Mouse (Mus musculus) MEL (cell line): ENCODE data around the gene Olfr71. TPM values are rescaled to one million over a fixed set of nuclear protein-coding genes. Genes with fewer than 3 reads are reported as not detected.
A peak's percentile ranks its signal among the peaks of the same experiment; 100 is the strongest.

ENCODE experiments used
- DNase-seq: peaks from one replicate; pipeline ENCODE4 v3.0.0; 2011; ENCODE audit warnings: low read depth, low spot score
- H3K27ac ChIP-seq: 2 replicates; pipeline ENCODE4 v1.5.1; 2012; ENCODE audit warnings: low read depth, mild to moderate bottlenecking, control low read depth, low read length, moderate library complexity; ENCODE audit not compliant: control insufficient read depth
- H3K27me3 ChIP-seq, 2 experiments: fragments of 150-350 bp in 1 of 2; sonication (generic) in 1 of 2; 2 replicates each; pipeline ENCODE4 v1.6.1; 2012; ENCODE audit warnings: low read length in 2 of 2, mild to moderate bottlenecking in 2 of 2, improper control_type of control experiment in 1 of 2, moderate library complexity in 1 of 2; ENCODE audit not compliant: insufficient read depth in 2 of 2, control insufficient read depth in 1 of 2
- H3K36me3 ChIP-seq, 2 experiments: 2 replicates each; pipeline ENCODE4 v1.6.1; 2012 to 2014; ENCODE audit warnings: low read length in 2 of 2, improper control_type of control experiment in 1 of 2, inconsistent platforms in 1 of 2, mild to moderate bottlenecking in 1 of 2; ENCODE audit not compliant: insufficient read depth in 2 of 2, control insufficient read depth in 1 of 2
- H3K4me1 ChIP-seq, 2 experiments: fragments of 150-350 bp in 1 of 2; sonication (generic) in 1 of 2; 2 replicates each; pipeline ENCODE4 v1.6.1; 2012; ENCODE audit warnings: low read length in 2 of 2, improper control_type of control experiment in 1 of 2, mild to moderate bottlenecking in 1 of 2; ENCODE audit not compliant: insufficient read depth in 2 of 2, control insufficient read depth in 1 of 2
- H3K4me3 ChIP-seq, 2 experiments: fragments of 150-350 bp in 1 of 2; sonication (generic) in 1 of 2; 2 replicates each; pipeline ENCODE4 v1.5.1; 2012; ENCODE audit warnings: low read depth in 2 of 2, low read length in 2 of 2, mild to moderate bottlenecking in 2 of 2, moderate library complexity in 2 of 2, control low read depth in 1 of 2, improper control_type of control experiment in 1 of 2; ENCODE audit not compliant: control insufficient read depth in 1 of 2, insufficient read depth in 1 of 2
- H3K79me2 ChIP-seq: 2 replicates; pipeline ENCODE4 v1.6.1; 2012; ENCODE audit warnings: mild to moderate bottlenecking, low read length, moderate library complexity; ENCODE audit not compliant: control insufficient read depth, poor library complexity, insufficient read depth
- H3K9ac ChIP-seq: 2 replicates; pipeline ENCODE4 v1.6.1; 2012; ENCODE audit warnings: low read depth, mild to moderate bottlenecking, control low read depth, low read length, moderate library complexity; ENCODE audit not compliant: control insufficient read depth, poor library complexity, severe bottlenecking
- H3K9me3 ChIP-seq: fragments of 150-350 bp; sonication (generic); replicated peaks from 2 replicates; pipeline ENCODE4 v1.6.1; 2012; ENCODE audit warnings: mild to moderate bottlenecking, low read length, improper control_type of control experiment, moderate library complexity; ENCODE audit not compliant: insufficient read depth
- CHD2 ChIP-seq: IDR thresholded peaks from 2 replicates; pipeline ENCODE4 v1.6.1; 2011; ENCODE audit warnings: low read length, improper control_type of control experiment
- E2F4 ChIP-seq: IDR thresholded peaks from 2 replicates; pipeline ENCODE4 v1.6.1; 2011; ENCODE audit warnings: low read depth, low read length, improper control_type of control experiment, borderline replicate concordance
- ELF1 ChIP-seq: IDR thresholded peaks from 2 replicates; pipeline ENCODE4 v1.6.1; 2014; ENCODE audit warnings: low read depth, mild to moderate bottlenecking, inconsistent platforms, low read length, improper control_type of control experiment, moderate library complexity
- GATA1 ChIP-seq: IDR thresholded peaks from 2 replicates; pipeline ENCODE4 v1.6.1; 2011; ENCODE audit warnings: low read depth, low read length, improper control_type of control experiment
- KAT2A ChIP-seq: conservative IDR thresholded peaks from 2 replicates; pipeline ENCODE4 v1.6.1; 2012; ENCODE audit warnings: low read depth, low read length, improper control_type of control experiment, inconsistent platforms
- MAX ChIP-seq: IDR thresholded peaks from 2 replicates; pipeline ENCODE4 v1.6.1; 2011; ENCODE audit warnings: low read length, improper control_type of control experiment
- MYB ChIP-seq: IDR thresholded peaks from 2 replicates; pipeline ENCODE4 v1.6.1; 2011; ENCODE audit warnings: mild to moderate bottlenecking, low read depth, low read length, improper control_type of control experiment
- NELFE ChIP-seq: IDR thresholded peaks from 2 replicates; pipeline ENCODE4 v1.6.1; 2011; ENCODE audit warnings: low read depth, low read length, improper control_type of control experiment
- NRF1 ChIP-seq: IDR thresholded peaks from 2 replicates; pipeline ENCODE4 v1.6.1; 2014; ENCODE audit warnings: low read depth, mild to moderate bottlenecking, inconsistent platforms, low read length, improper control_type of control experiment, moderate library complexity; ENCODE audit not compliant: poor library complexity, insufficient read depth, severe bottlenecking
- RAD21 ChIP-seq: IDR thresholded peaks from 2 replicates; pipeline ENCODE4 v1.6.1; 2011; ENCODE audit warnings: mild to moderate bottlenecking, low read depth, low read length, improper control_type of control experiment
- UBTF ChIP-seq: IDR thresholded peaks from 2 replicates; pipeline ENCODE4 v1.6.1; 2012; ENCODE audit warnings: low read depth, mild to moderate bottlenecking, inconsistent platforms, low read length, improper control_type of control experiment, moderate library complexity, borderline replicate concordance; ENCODE audit not compliant: insufficient read depth
- ZC3H11A ChIP-seq: IDR thresholded peaks from 2 replicates; pipeline ENCODE4 v1.6.1; 2012; ENCODE audit warnings: low read depth, mild to moderate bottlenecking, inconsistent platforms, low read length, improper control_type of control experiment
- ZKSCAN1 ChIP-seq: IDR thresholded peaks from 2 replicates; pipeline ENCODE4 v1.6.1; 2012; ENCODE audit warnings: low read depth, mild to moderate bottlenecking, inconsistent platforms, low read length, improper control_type of control experiment, moderate library complexity
- polyA plus RNA-seq, 2 experiments: library from polyadenylated mRNA; stranded (reverse) in 1 of 2; unstranded in 1 of 2; fragments of >175 nt in 1 of 2; fragments of >200 nt in 1 of 2; gene quantifications; 2 replicates each; pipeline versions ENCODE4 v1.2.1 to v1.2.4; 2012; ENCODE audit warnings: low replicate concordance in 2 of 2, low read depth in 1 of 2; ENCODE audit not compliant: insufficient read length in 2 of 2, insufficient read depth in 1 of 2, missing spikeins in 1 of 2
- total RNA-seq: library from RNA; depleted of rRNA; stranded (reverse); fragments of 300-350 nt; gene quantifications from 2 replicates; pipeline ENCODE4 v1.2.3, GENCODE M21; 2012; rRNA removed

Olfr71 gene
- total and polyA plus RNA-seq, 3 experiments = not detected

- TF ChIP-seq ZKSCAN1 (peak; percentile 45; the same call in 1 of the 2 replicates), CHD2 (peak; percentile 70), NELFE (peak; percentile 82)
- TF ChIP-seq, all 39 proteins: peak for 14
Measured at GRCm38 (mm10) chr4:43656339-43657109, 53.5 kb downstream of the Olfr71 start, which contains the start of gene Hint2 (continued).

GRCm38 (mm10) chr4:43655656-43656338, 54.3 kb downstream of the Olfr71 start:
- peaks cover 3% of the 10 kb centered on the region; the same call in 1 of the 2 replicates for H3K79me2 ChIP-seq
- no peaks in the 10 kb centered on the region; a peak in 1 of 4 replicates for H3K27me3 ChIP-seq
- peak overlapping the region; percentile 85 for H3K9ac ChIP-seq
- 0 out of 2 replicates have a peak overlapping the region, but pooled peaks have one; percentile 16 for H3K27ac ChIP-seq
- H3K9me3 ChIP-seq = no peaks in the 10 kb centered on the region
- peaks cover 0 to 9% of the 10 kb centered on the region in 2 experiments; a peak in 1 of 4 replicates for H3K4me1 ChIP-seq
- TF ChIP-seq ZKSCAN1 (no peak), ZC3H11A (no peak), KAT2A (no peak), GATA1 (no peak), ELF1 (no peak), NRF1 (no peak), MYB (no peak), UBTF (0 out of 2 replicates have a peak, but pooled peaks have one; percentile 66), RAD21 (no peak), E2F4 (no peak), MAX (peak; percentile 9; the same call in 1 of the 2 replicates)
- H3K4me3 ChIP-seq = peak overlapping the region; percentile 80 to 89
- H3K36me3 ChIP-seq = peaks cover 0 to 8% of the 10 kb centered on the region in 2 experiments; a peak in 2 of 4 replicates
- DNase-seq = no peak

Other genes with a start within 250 kb of the Olfr71 start
- 0.08 TPM in 1 of 2 replicates, not detected in the other for gene Sit1, start 226.5 kb downstream of the Olfr71 start, total RNA-seq
- under 1 TPM in 1 of 2 experiments, not detected in 1; 0.06 TPM for gene Sit1, start 226.5 kb downstream of the Olfr71 start, polyA plus RNA-seq
- gene Ccdc107, start 217.4 kb downstream of the Olfr71 start, total RNA-seq = 32.9 and 44.3 TPM in 2 replicates
- 10 to 100 TPM in 1 of 2 experiments, not detected in 1; 56.7 TPM for gene Ccdc107, start 217.4 kb downstream of the Olfr71 start, polyA plus RNA-seq
- 26.3 and 26.5 TPM in 2 replicates for gene Arhgef39, start 210.6 kb downstream of the Olfr71 start, total RNA-seq
- gene Arhgef39, start 210.6 kb downstream of the Olfr71 start, polyA plus RNA-seq = 10 to 100 TPM in 1 of 2 experiments, not detected in 1; 56.7 TPM
- 0.77 and 1.2 TPM in 2 replicates for gene Car9, start 203.3 kb downstream of the Olfr71 start, total RNA-seq
- 1 to 10 TPM in 1 of 2 experiments, not detected in 1; 3.3 TPM for gene Car9, start 203.3 kb downstream of the Olfr71 start, polyA plus RNA-seq
- 0.08 TPM in 1 of 2 replicates, not detected in the other for gene Tpm2, start 186.5 kb downstream of the Olfr71 start, total RNA-seq
- gene Tpm2, start 186.5 kb downstream of the Olfr71 start, polyA plus RNA-seq = not detected
- gene Creb3, start 147.9 kb downstream of the Olfr71 start, total RNA-seq = 14.9 and 17.1 TPM in 2 replicates
- 10 to 100 TPM in 1 of 2 experiments, not detected in 1; 21.3 TPM for gene Creb3, start 147.9 kb downstream of the Olfr71 start, polyA plus RNA-seq
- 106 and 112 TPM in 2 replicates for gene Tln1, start 147.6 kb downstream of the Olfr71 start, total RNA-seq
- gene Tln1, start 147.6 kb downstream of the Olfr71 start, polyA plus RNA-seq = 100 to 1,000 TPM in 1 of 2 experiments, 10 to 100 TPM in 1; 22.9 to 146 TPM
- gene Rgp1, start 131.5 kb downstream of the Olfr71 start, total RNA-seq = 14.3 and 17.1 TPM in 2 replicates
- 10 to 100 TPM in 1 of 2 experiments, not detected in 1; 47.6 TPM for gene Rgp1, start 131.5 kb downstream of the Olfr71 start, polyA plus RNA-seq
- gene Gba2, start 131.4 kb downstream of the Olfr71 start, total RNA-seq = 5.7 and 6.2 TPM in 2 replicates
- gene Gba2, start 131.4 kb downstream of the Olfr71 start, polyA plus RNA-seq = 10 to 100 TPM in 1 of 2 experiments, not detected in 1; 24.9 TPM
- gene Msmp, start 125.8 kb downstream of the Olfr71 start, total RNA-seq = 0.73 and 1.0 TPM in 2 replicates
- gene Msmp, start 125.8 kb downstream of the Olfr71 start, polyA plus RNA-seq = 1 to 10 TPM in 1 of 2 experiments, not detected in 1; 2.5 TPM
- 0.27 and 0.49 TPM in 2 replicates for gene Npr2, start 78.3 kb downstream of the Olfr71 start, total RNA-seq
- 1 to 10 TPM in 1 of 2 experiments, not detected in 1; 2.3 TPM for gene Npr2, start 78.3 kb downstream of the Olfr71 start, polyA plus RNA-seq
- 0.15 and 0.29 TPM in 2 replicates for gene Spag8, start 56.7 kb downstream of the Olfr71 start, total RNA-seq
- under 1 TPM in 1 of 2 experiments, not detected in 1; 0.57 TPM for gene Spag8, start 56.7 kb downstream of the Olfr71 start, polyA plus RNA-seq
- gene Hint2, start 53.8 kb downstream of the Olfr71 start, total RNA-seq = 35.3 and 46.4 TPM in 2 replicates
- 100 to 1,000 TPM in 1 of 2 experiments, 10 to 100 TPM in 1; 33.2 to 254 TPM for gene Hint2, start 53.8 kb downstream of the Olfr71 start, polyA plus RNA-seq
- 0.42 and 0.46 TPM in 2 replicates for gene Tmem8b, start 41.3 kb downstream of the Olfr71 start, total RNA-seq
- gene Tmem8b, start 41.3 kb downstream of the Olfr71 start, polyA plus RNA-seq = 1 to 10 TPM in 1 of 2 experiments, not detected in 1; 3.6 TPM
- 7.0 and 8.8 TPM in 2 replicates for gene Fam221b, start 41.1 kb downstream of the Olfr71 start, total RNA-seq
- gene Fam221b, start 41.1 kb downstream of the Olfr71 start, polyA plus RNA-seq = under 1 TPM in 1 of 2 experiments, not detected in 1; 0.10 TPM
- not detected in 2 replicates for gene Olfr70, start 9.4 kb downstream of the Olfr71 start, total RNA-seq
- gene Olfr70, start 9.4 kb downstream of the Olfr71 start, polyA plus RNA-seq = not detected
- gene Hrct1, start 16.9 kb upstream of the Olfr71 start, total RNA-seq = not detected in 2 replicates
- gene Hrct1, start 16.9 kb upstream of the Olfr71 start, polyA plus RNA-seq = not detected
- gene Spaar, start 19.8 kb upstream of the Olfr71 start, total RNA-seq = not detected in 2 replicates
- not detected for gene Spaar, start 19.8 kb upstream of the Olfr71 start, polyA plus RNA-seq
- gene Olfr159, start 60.8 kb upstream of the Olfr71 start, total RNA-seq = not detected in 2 replicates
- gene Olfr159, start 60.8 kb upstream of the Olfr71 start, polyA plus RNA-seq = not detected
- not detected in 2 replicates for gene Olfr156, start 113.6 kb upstream of the Olfr71 start, total RNA-seq
- gene Olfr156, start 113.6 kb upstream of the Olfr71 start, polyA plus RNA-seq = not detected
- gene Olfr157, start 129.9 kb upstream of the Olfr71 start, total RNA-seq = not detected in 2 replicates
- gene Olfr157, start 129.9 kb upstream of the Olfr71 start, polyA plus RNA-seq = under 1 TPM in 1 of 2 experiments, not detected in 1; 0.01 TPM
- not detected in 2 replicates for gene Olfr155, start 141.3 kb upstream of the Olfr71 start, total RNA-seq
- gene Olfr155, start 141.3 kb upstream of the Olfr71 start, polyA plus RNA-seq = not detected
- 0.12 and 0.13 TPM in 2 replicates for gene Reck, start 165.3 kb upstream of the Olfr71 start, total RNA-seq
- under 1 TPM in 1 of 2 experiments, not detected in 1; 0.60 TPM for gene Reck, start 165.3 kb upstream of the Olfr71 start, polyA plus RNA-seq
- 22.8 and 30.6 TPM in 2 replicates for gene Glipr2, start 247.1 kb upstream of the Olfr71 start, total RNA-seq
- gene Glipr2, start 247.1 kb upstream of the Olfr71 start, polyA plus RNA-seq = 10 to 100 TPM in 1 of 2 experiments, not detected in 1; 25.0 TPM